10 mouse cellular contexts compared by ENCODE assay signal in genomic region chr4:105549744-105550440, GRCm38 (mm10).
DNase-seq lines count a peak whose midpoint lies in the region; ATAC-seq and TF ChIP-seq lines count a peak whose summit lies in the region.
"Had no signal": no experiment of that assay in that cellular context is flagged by ENCODE, and none has a peak within 500 bp of the region (broad histone marks: within the 10 kb centered on the region; RNA-seq: fewer than 3 reads in every experiment).

No protein-coding gene starts in this region.

- H3K4me1 ChIP-seq in lung, embryonic 14.5 days (ENCODE audit: insufficient read depth), result no peaks in the 10 kb centered on the region
- no peaks in the 10 kb centered on the region for H3K4me1 ChIP-seq in embryonic facial prominence, embryonic 11.5 days (ENCODE audit: control insufficient read depth, insufficient read depth, low read length)
- H3K4me1 ChIP-seq in heart, embryonic 15.5 days (replicated peaks), result no peaks in the 10 kb centered on the region
- H3K4me1 ChIP-seq in limb, embryonic 12.5 days (replicated peaks), result peaks cover 16% of the 10 kb centered on the region

- no peaks in the 10 kb centered on the region; the same call in 1 of the 2 replicates for H3K9me3 ChIP-seq in lung, embryonic 14.5 days (ENCODE audit: low read depth, low read length)
- no peaks in the 10 kb centered on the region for H3K9me3 ChIP-seq in embryonic facial prominence, embryonic 11.5 days (replicated peaks; ENCODE audit: control insufficient read depth, low read length)
- H3K9me3 ChIP-seq in heart, embryonic 15.5 days (replicated peaks), result 0 out of 2 replicates have a peak, but pooled peaks cover 4% of the 10 kb centered on the region
- peaks cover 6% of the 10 kb centered on the region; the same call in 1 of the 2 replicates for H3K9me3 ChIP-seq in limb, embryonic 12.5 days

- H3K36me3 ChIP-seq in lung, embryonic 14.5 days (ENCODE audit: insufficient read depth), result no peaks in the 10 kb centered on the region
- H3K36me3 ChIP-seq in embryonic facial prominence, embryonic 11.5 days (replicated peaks; ENCODE audit: control insufficient read depth, insufficient read depth, low read depth, low read length), result no peaks in the 10 kb centered on the region
- H3K36me3 ChIP-seq in heart, embryonic 15.5 days, result no peaks in the 10 kb centered on the region
- no peaks in the 10 kb centered on the region for H3K36me3 ChIP-seq in limb, embryonic 12.5 days

- no peak overlapping the region for H3K4me2 ChIP-seq in lung, embryonic 14.5 days
- H3K4me2 ChIP-seq in embryonic facial prominence, embryonic 11.5 days (ENCODE audit: low read depth, low read length), result no peak overlapping the region
- no peak overlapping the region for H3K4me2 ChIP-seq in heart, embryonic 15.5 days
- no peak overlapping the region for H3K4me2 ChIP-seq in limb, embryonic 12.5 days

- WGBS in lung, embryonic 14.5 days, result 69% methylated on average over 7 of the region's 7 CpGs
- 53% methylated on average over 7 of the region's 7 CpGs for WGBS in embryonic facial prominence, embryonic 11.5 days
- 57% methylated on average over 7 of the region's 7 CpGs for WGBS in heart, embryonic 15.5 days
- WGBS in limb, embryonic 12.5 days, result 41% methylated on average over 7 of the region's 7 CpGs

- no peaks in the 10 kb centered on the region for H3K27me3 ChIP-seq in lung, embryonic 14.5 days (ENCODE audit: insufficient read depth, low read length)
- no peaks in the 10 kb centered on the region for H3K27me3 ChIP-seq in embryonic facial prominence, embryonic 11.5 days (ENCODE audit: control insufficient read depth, insufficient read depth, low read length)
- no peaks in the 10 kb centered on the region for H3K27me3 ChIP-seq in heart, embryonic 15.5 days
- no peaks in the 10 kb centered on the region for H3K27me3 ChIP-seq in limb, embryonic 12.5 days

- H3K4me3 ChIP-seq in lung, embryonic 14.5 days (ENCODE audit: low read depth, low read length), result no peak overlapping the region
- H3K4me3 ChIP-seq in embryonic facial prominence, embryonic 11.5 days (ENCODE audit: low read depth, low read length), result no peak overlapping the region
- H3K4me3 ChIP-seq in heart, embryonic 15.5 days, result no peak overlapping the region
- H3K4me3 ChIP-seq in limb, embryonic 12.5 days (replicated peaks), result no peak overlapping the region

- 0 out of 2 replicates have a peak overlapping the region, but pooled peaks have one; percentile 25 for H3K27ac ChIP-seq in lung, embryonic 14.5 days (ENCODE audit: low read depth)
- 0 out of 2 replicates have a peak overlapping the region, but pooled peaks have one; percentile 28 for H3K27ac ChIP-seq in embryonic facial prominence, embryonic 11.5 days (replicated peaks; ENCODE audit: low read depth, low read length)
- H3K27ac ChIP-seq in heart, embryonic 15.5 days, result peak overlapping the region; percentile 56
- peak overlapping the region; percentile 51; the same call in 1 of the 2 replicates for H3K27ac ChIP-seq in limb, embryonic 12.5 days
- H3K27ac ChIP-seq: macrophage had no signal

- peak; percentile 58; the same call in 1 of the 2 replicates for ATAC-seq in lung, embryonic 14.5 days (ENCODE audit: insufficient read depth)
- 0 out of 2 replicates have a peak, but pooled peaks have one; percentile 29 for ATAC-seq in embryonic facial prominence, embryonic 11.5 days (replicated peaks; ENCODE audit: insufficient number of reproducible peaks, low FRiP score, low TSS enrichment, low read depth)
- ATAC-seq in heart, embryonic 15.5 days (replicated peaks; ENCODE audit: insufficient number of reproducible peaks, insufficient read depth, low FRiP score, low read depth), result peak; percentile 62; the same call in 1 of the 2 replicates
- no peak for ATAC-seq in limb, embryonic 12.5 days (ENCODE audit: insufficient number of reproducible peaks, insufficient read depth, low FRiP score, low TSS enrichment, low read depth)
- no peak for ATAC-seq in activated CD4-positive, CD25-positive, alpha-beta regulatory T cell, adult 4 months
- ATAC-seq: inflammation-experienced regulatory T-cells, adult 6 months had no signal

- DNase-seq in lung, embryonic 14.5 days, result no peak
- no peak for DNase-seq in lung, postnatal 14 days
- peak; percentile 66 for DNase-seq in embryonic facial prominence, embryonic 11.5 days (ENCODE audit: low spot score)
- no peak for DNase-seq in liver
- DNase-seq: gastrocnemius, postnatal 36 days had no signal

- H3K9ac ChIP-seq in lung, embryonic 14.5 days, result no peak overlapping the region
- H3K9ac ChIP-seq in embryonic facial prominence, embryonic 11.5 days (replicated peaks; ENCODE audit: low read length), result no peak overlapping the region
- H3K9ac ChIP-seq in heart, embryonic 15.5 days, result no peak overlapping the region
- H3K9ac ChIP-seq in limb, embryonic 12.5 days (replicated peaks), result no peak overlapping the region

- TF ChIP-seq CTCF in lung, embryonic 14.5 days (IDR thresholded peaks at IDR 0.05; ENCODE audit: low read depth), result no peak

Comparison
In these comparisons a context has a peak if more than half of its experiments do, and no peak if none do; other contexts are left out.
1. ATAC-seq: peak in lung, embryonic 14.5 days (single experiment), embryonic facial prominence, embryonic 11.5 days (single experiment) and heart, embryonic 15.5 days (single experiment); none in limb, embryonic 12.5 days (single experiment) and activated CD4-positive, CD25-positive, alpha-beta regulatory T cell, adult 4 months (single experiment).
2. Peak in every context shown above with its lines, with median percentiles within 50 percentile points of each other: H3K27ac ChIP-seq.